Mouse (Mus musculus): ENCODE measurements around the gene Irf4. TPM values are rescaled to one million over a fixed set of nuclear protein-coding genes. Genes with fewer than 3 reads are reported as not detected.

Gene Irf4
- polyA plus RNA-seq (2014; fragmentation: Illumina TruSeq; extraction: RNeasy Lipid Tissue Mini Kit (QIAGEN cat#74804); ENCODE audit: low replicate concordance), result 4.4 TPM

DNA sequence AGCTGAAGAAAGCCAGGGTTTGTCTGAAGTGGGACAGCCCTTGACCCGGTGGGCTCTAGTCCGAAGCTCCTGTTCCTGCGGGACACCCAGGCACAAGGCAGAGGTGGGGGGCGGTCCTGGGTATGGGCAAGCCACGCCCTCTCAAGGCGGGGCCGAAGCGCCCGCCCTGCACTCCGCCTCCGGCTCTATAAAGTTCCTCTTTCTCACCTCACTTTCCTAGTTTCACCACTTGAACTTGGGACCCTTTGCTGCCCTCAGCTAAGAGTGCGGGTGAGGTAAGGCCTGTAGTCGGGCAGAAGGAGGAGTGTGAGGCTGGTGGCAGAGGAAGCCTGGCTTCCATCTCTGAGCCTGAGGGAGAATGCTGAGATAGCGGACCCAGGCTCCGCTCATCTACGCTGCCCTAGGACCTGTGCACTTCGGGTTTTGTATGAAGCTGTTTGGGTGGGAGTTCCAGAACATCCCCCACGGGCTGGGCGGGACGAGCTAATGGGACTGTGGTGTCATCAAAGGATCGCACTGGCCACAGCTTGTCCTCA, at the start of gene Irf4:
Gene Irf4, plus strand, starts transcription at position 206 of the 536 bp plus-strand sequence.

Other genes starting within 250 kb of the Irf4 start
- gene Uqcrfs1, start 203.9 kb upstream of the Irf4 start, polyA plus RNA-seq (2014; fragmentation: Illumina TruSeq; extraction: RNeasy Lipid Tissue Mini Kit (QIAGEN cat#74804); ENCODE audit: low replicate concordance), result 361 TPM
- gene Dusp22, start 89.2 kb upstream of the Irf4 start, polyA plus RNA-seq (2014; fragmentation: Illumina TruSeq; extraction: RNeasy Lipid Tissue Mini Kit (QIAGEN cat#74804); ENCODE audit: low replicate concordance), result 4.2 TPM
- not detected for gene Hus1b, start 198.5 kb downstream of the Irf4 start, polyA plus RNA-seq (2014; fragmentation: Illumina TruSeq; extraction: RNeasy Lipid Tissue Mini Kit (QIAGEN cat#74804); ENCODE audit: low replicate concordance)
- gene Exoc2, start 224.9 kb downstream of the Irf4 start, polyA plus RNA-seq (2014; fragmentation: Illumina TruSeq; extraction: RNeasy Lipid Tissue Mini Kit (QIAGEN cat#74804); ENCODE audit: low replicate concordance), result 22.7 TPM
- not detected for gene Gm5447, start 225.0 kb downstream of the Irf4 start, polyA plus RNA-seq (2014; fragmentation: Illumina TruSeq; extraction: RNeasy Lipid Tissue Mini Kit (QIAGEN cat#74804); ENCODE audit: low replicate concordance)

Data from small intestine, adult 10 weeks (tissue).